Mouse (Mus musculus) limb, embryonic 14.5 days (tissue): ENCODE measurements around the gene Exoc2. TPM values are rescaled to one million over a fixed set of nuclear protein-coding genes. Genes with fewer than 3 reads are reported as not detected.

ENCODE experiments used
- ATAC-seq: fragments of 200-750 bp; cut with Nextera tagmentation; 2 replicates; pipeline ENCODE4 v1.8.0; 2017; ENCODE audit warnings: low read depth, moderate number of reproducible peaks, moderate TSS enrichment; ENCODE audit not compliant: low FRiP score
- DNase-seq: peaks from one replicate; pipeline ENCODE4 v3.0.0-alpha.2; 2015; ENCODE audit warnings: low spot score
- H3K27ac ChIP-seq: fragments of 300-500 bp; sonication (generic); replicated peaks from 2 replicates; pipeline ENCODE4 v1.5.1; 2014; ENCODE audit warnings: low read depth, mild to moderate bottlenecking, low read length, moderate library complexity, mixed read lengths
- H3K27me3 ChIP-seq: fragments of 300-500 bp; sonication (generic); 2 replicates; pipeline ENCODE4 v1.6.1; 2014; ENCODE audit warnings: low read length, mixed read lengths; ENCODE audit not compliant: control insufficient read depth, insufficient read depth
- H3K36me3 ChIP-seq: fragments of 300-500 bp; sonication (generic); 2 replicates; pipeline ENCODE4 v1.6.1; 2014; ENCODE audit warnings: mild to moderate bottlenecking, low read length, moderate library complexity, mixed read lengths; ENCODE audit not compliant: control insufficient read depth, insufficient read depth
- H3K4me1 ChIP-seq: fragments of 300-500 bp; sonication (generic); 2 replicates; pipeline ENCODE4 v1.6.1; 2014; ENCODE audit warnings: antibody characterized with exemption, low read length, mixed read lengths; ENCODE audit not compliant: control insufficient read depth, insufficient read depth
- H3K4me2 ChIP-seq: fragments of 300-500 bp; sonication (generic); replicated peaks from 2 replicates; pipeline ENCODE4 v1.6.1; 2014; ENCODE audit warnings: low read depth, mild to moderate bottlenecking, low read length, moderate library complexity; ENCODE audit not compliant: severe bottlenecking
- H3K4me3 ChIP-seq: fragments of 300-500 bp; sonication (generic); replicated peaks from 2 replicates; pipeline ENCODE4 v1.5.1; 2014; ENCODE audit warnings: low read length
- H3K9ac ChIP-seq: fragments of 300-500 bp; sonication (generic); 2 replicates; pipeline ENCODE4 v1.6.1; 2014; ENCODE audit warnings: mild to moderate bottlenecking, low read depth, low read length, moderate library complexity; ENCODE audit not compliant: severe bottlenecking
- H3K9me3 ChIP-seq: fragments of 300-500 bp; sonication (generic); 2 replicates; pipeline ENCODE4 v1.6.1; 2016; ENCODE audit warnings: low read length; ENCODE audit not compliant: control insufficient read depth
- POLR2A ChIP-seq: fragments of 200-500 bp; IDR thresholded peaks from 2 replicates; pipeline ENCODE4 v1.8.0; 2012; ENCODE audit warnings: inconsistent platforms, mild to moderate bottlenecking, moderate library complexity, borderline replicate concordance; ENCODE audit not compliant: insufficient read depth, insufficient read length; ENCODE audit errors: extremely low read depth
- WGBS: fragments of 180-500 bp; shearing (Covaris S2); extraction: QIAGEN DNeasy Blood & Tissue Kit; methylation state at CpG from one replicate; pipeline ENCODE4 v1.1.7; 2014; 5-methylcytosine and 5-hydroxymethylcytosine counted together
- polyA plus RNA-seq, 2 experiments: library from polyadenylated mRNA; depleted of rRNA in 1 of 2; stranded (reverse) in 1 of 2; unstranded in 1 of 2; fragments of >200 nt; fragmentation: Nextera tagmentation in 1 of 2; extraction: Ambion mirVana in 1 of 2; gene quantifications; 2 replicates each; pipeline versions ENCODE4 v1.2.1 to v1.2.3; 2012 to 2014

Gene Exoc2
- polyA plus RNA-seq, 2 experiments = 20.9 to 32.7 TPM

GRCm38 (mm10) chr13:30833476-30834149 lies 140.3 kb downstream of the Exoc2 start:
- DNase-seq = no peak
- no peak for ATAC-seq
- WGBS = 68% methylated on average over 6 of the region's 6 CpGs
- Histone ChIP-seq H3K27ac (no peak overlapping the region), H3K9me3 (no peaks in the 10 kb centered on the region), H3K9ac (no peak overlapping the region), H3K36me3 (no peaks in the 10 kb centered on the region), H3K4me2 (no peak overlapping the region), H3K4me3 (no peak overlapping the region), H3K27me3 (no peaks in the 10 kb centered on the region), H3K4me1 (no peaks in the 10 kb centered on the region)
- no peak for TF ChIP-seq POLR2A

GRCm38 (mm10) chr13:30831369-30831768 lies 142.5 kb downstream of the Exoc2 start:
- H3K9me3 ChIP-seq = no peaks in the 10 kb centered on the region
- H3K36me3 ChIP-seq = no peaks in the 10 kb centered on the region
- WGBS = 78% methylated on average over 6 of the region's 6 CpGs
- no peak overlapping the region for H3K4me2 ChIP-seq
- no peaks in the 10 kb centered on the region for H3K4me1 ChIP-seq
- H3K9ac ChIP-seq = no peak overlapping the region
- no peak for DNase-seq
- no peaks in the 10 kb centered on the region for H3K27me3 ChIP-seq
- H3K27ac ChIP-seq = no peak overlapping the region
- no peak for ATAC-seq
- H3K4me3 ChIP-seq = no peak overlapping the region
- TF ChIP-seq POLR2A = no peak

GRCm38 (mm10) chr13:30826511-30826910 lies 147.4 kb downstream of the Exoc2 start:
- Histone ChIP-seq H3K9me3 (no peaks in the 10 kb centered on the region), H3K4me2 (no peak overlapping the region), H3K27ac (no peak overlapping the region), H3K36me3 (peaks cover 16% of the 10 kb centered on the region), H3K4me1 (no peaks in the 10 kb centered on the region), H3K4me3 (no peak overlapping the region), H3K9ac (no peak overlapping the region), H3K27me3 (no peaks in the 10 kb centered on the region)
- ATAC-seq (no peak), DNase-seq (no peak)
- 90% methylated on average over 7 of the region's 7 CpGs for WGBS
- TF ChIP-seq POLR2A = no peak

- H3K27me3 ChIP-seq = no peaks in the 10 kb centered on the region
- no peak overlapping the region for H3K27ac ChIP-seq
- no peak for TF ChIP-seq POLR2A
- H3K36me3 ChIP-seq = peaks cover 19% of the 10 kb centered on the region
- H3K4me1 ChIP-seq = no peaks in the 10 kb centered on the region
- H3K9ac ChIP-seq = no peak overlapping the region
- DNase-seq (no peak), ATAC-seq (no peak)
- no peak overlapping the region for H3K4me2 ChIP-seq
- no peak overlapping the region for H3K4me3 ChIP-seq
- WGBS = 85% methylated on average over 3 of the region's 3 CpGs
- H3K9me3 ChIP-seq = no peaks in the 10 kb centered on the region
These were observed 149.0 kb downstream of the Exoc2 start for GRCm38 (mm10) chr13:30824903-30825302.

GRCm38 (mm10) chr13:30820555-30820954 lies 153.3 kb downstream of the Exoc2 start:
- no peaks in the 10 kb centered on the region for H3K9me3 ChIP-seq
- no peak overlapping the region for H3K4me3 ChIP-seq
- no peak overlapping the region for H3K9ac ChIP-seq
- DNase-seq (no peak), ATAC-seq (no peak)
- H3K36me3 ChIP-seq = peaks cover 34% of the 10 kb centered on the region
- WGBS = 88% methylated on average over 7 of the region's 7 CpGs
- H3K4me1 ChIP-seq = no peaks in the 10 kb centered on the region
- no peaks in the 10 kb centered on the region for H3K27me3 ChIP-seq
- H3K4me2 ChIP-seq = no peak overlapping the region
- TF ChIP-seq POLR2A = no peak
- H3K27ac ChIP-seq = no peak overlapping the region
